Mouse (Mus musculus): ENCODE results near the gene Iqub. TPM values are rescaled to one million over a fixed set of nuclear protein-coding genes. Genes with fewer than 3 reads are reported as not detected.

Gene Iqub
- polyA plus RNA-seq, 1 experiment from 2014 or later, result 0.30 TPM

DNA sequence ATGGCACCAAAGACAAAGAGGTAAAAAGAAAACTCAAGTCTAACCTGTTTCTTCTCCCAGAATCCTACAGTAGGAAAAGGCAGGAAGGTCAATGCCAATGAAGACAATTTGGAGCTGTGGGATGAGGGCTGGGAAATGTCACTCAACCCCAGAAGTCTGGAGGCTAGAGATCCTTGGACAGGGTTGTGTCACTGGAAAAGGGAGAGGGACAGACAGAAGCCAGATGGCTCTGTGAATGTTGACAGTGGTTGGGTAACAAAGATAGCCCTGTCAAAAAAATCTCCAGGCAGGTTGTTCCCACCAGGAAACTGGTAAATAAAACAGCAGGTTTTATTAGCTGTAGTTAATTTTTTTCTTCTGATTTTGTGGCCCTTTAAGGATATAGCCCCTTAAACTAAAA is 27.5 kb upstream of the Iqub start:
- Histone ChIP-seq H3K27me3 (ENCODE audit: control insufficient read depth, insufficient read depth, low read length) (no peaks in the 10 kb centered on the region), H3K4me1 (ENCODE audit: control insufficient read depth, insufficient read depth, low read length) (peaks cover 17% of the 10 kb centered on the region), H3K9ac (ENCODE audit: low read depth, low read length) (no peak overlapping the region), H3K36me3 (ENCODE audit: control insufficient read depth, insufficient read depth, low read length) (no peaks in the 10 kb centered on the region), H3K4me3 (ENCODE audit: low read depth, low read length) (no peak overlapping the region), H3K9me3 (replicated peaks; ENCODE audit: control insufficient read depth, low read length) (no peaks in the 10 kb centered on the region), H3K27ac (ENCODE audit: low read depth, low read length) (peak overlapping the region; percentile 13; the same call in 1 of the 2 replicates), H3K4me2 (no peak overlapping the region)
- ATAC-seq (replicated peaks; ENCODE audit: insufficient number of reproducible peaks, low FRiP score, low TSS enrichment), result no peak

DNA sequence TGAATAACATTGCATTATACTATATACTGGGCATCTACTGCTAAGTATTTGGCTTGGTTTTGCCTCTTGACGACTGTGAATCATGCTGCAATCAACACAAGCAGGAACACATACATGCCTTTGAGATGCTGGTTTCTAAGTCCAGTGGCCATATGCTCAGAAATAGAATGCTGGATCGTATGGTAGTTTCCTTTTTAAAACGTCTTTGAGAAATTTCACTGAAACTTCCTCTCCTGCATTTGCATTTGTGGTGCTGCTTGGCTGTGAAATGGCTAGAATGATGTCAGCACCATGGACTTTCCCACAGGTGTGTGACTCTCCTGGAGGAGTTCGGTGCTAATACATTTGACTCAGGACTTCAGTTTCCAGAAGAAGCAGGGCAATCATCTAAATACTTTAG is 25.2 kb upstream of the Iqub start:
- H3K36me3 ChIP-seq (ENCODE audit: control insufficient read depth, insufficient read depth, low read length), result no peaks in the 10 kb centered on the region
- H3K4me2 ChIP-seq, result no peak overlapping the region
- no peak overlapping the region for H3K4me3 ChIP-seq (ENCODE audit: low read depth, low read length)
- no peaks in the 10 kb centered on the region for H3K27me3 ChIP-seq (ENCODE audit: control insufficient read depth, insufficient read depth, low read length)
- H3K9ac ChIP-seq (ENCODE audit: low read depth, low read length), result no peak overlapping the region
- H3K9me3 ChIP-seq (replicated peaks; ENCODE audit: control insufficient read depth, low read length), result no peaks in the 10 kb centered on the region
- no peak overlapping the region for H3K27ac ChIP-seq (ENCODE audit: low read depth, low read length)
- ATAC-seq (replicated peaks; ENCODE audit: insufficient number of reproducible peaks, low FRiP score, low TSS enrichment), result no peak
- H3K4me1 ChIP-seq (ENCODE audit: control insufficient read depth, insufficient read depth, low read length), result peaks cover 6% of the 10 kb centered on the region; the same call in 1 of the 2 replicates
- 59% methylated on average over 4 of the region's 4 CpGs for WGBS (ENCODE audit: insufficient replicate concordance)

DNA sequence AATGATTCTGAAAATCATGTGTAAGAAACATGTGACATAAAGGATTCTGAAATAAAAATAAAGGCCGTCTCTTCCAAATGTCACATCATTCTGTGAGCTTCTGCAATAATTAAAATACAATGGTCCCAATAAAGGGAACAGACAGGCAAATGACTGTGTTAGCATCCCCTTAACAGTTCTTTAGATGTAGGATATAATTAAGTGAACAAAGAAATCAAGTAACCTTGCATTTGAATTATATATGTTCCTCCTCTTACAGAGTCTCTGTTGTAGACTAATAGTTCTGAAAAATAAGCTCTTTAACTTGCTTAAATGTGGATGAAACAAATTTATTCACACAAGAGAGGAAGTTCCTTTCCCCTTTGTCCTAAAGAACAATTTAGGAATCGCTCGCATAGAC is 23.6 kb upstream of the Iqub start:
- no peak overlapping the region for H3K27ac ChIP-seq (ENCODE audit: low read depth, low read length)
- 88% methylated on average over 3 of the region's 3 CpGs for WGBS (ENCODE audit: insufficient replicate concordance)
- no peaks in the 10 kb centered on the region for H3K36me3 ChIP-seq (ENCODE audit: control insufficient read depth, insufficient read depth, low read length)
- no peaks in the 10 kb centered on the region for H3K9me3 ChIP-seq (replicated peaks; ENCODE audit: control insufficient read depth, low read length)
- H3K27me3 ChIP-seq (ENCODE audit: control insufficient read depth, insufficient read depth, low read length), result no peaks in the 10 kb centered on the region
- H3K4me1 ChIP-seq (ENCODE audit: control insufficient read depth, insufficient read depth, low read length), result peaks cover 6% of the 10 kb centered on the region; the same call in 1 of the 2 replicates
- no peak overlapping the region for H3K4me3 ChIP-seq (ENCODE audit: low read depth, low read length)
- no peak overlapping the region for H3K4me2 ChIP-seq
- H3K9ac ChIP-seq (ENCODE audit: low read depth, low read length), result no peak overlapping the region
- no peak for ATAC-seq (replicated peaks; ENCODE audit: insufficient number of reproducible peaks, low FRiP score, low TSS enrichment)

DNA sequence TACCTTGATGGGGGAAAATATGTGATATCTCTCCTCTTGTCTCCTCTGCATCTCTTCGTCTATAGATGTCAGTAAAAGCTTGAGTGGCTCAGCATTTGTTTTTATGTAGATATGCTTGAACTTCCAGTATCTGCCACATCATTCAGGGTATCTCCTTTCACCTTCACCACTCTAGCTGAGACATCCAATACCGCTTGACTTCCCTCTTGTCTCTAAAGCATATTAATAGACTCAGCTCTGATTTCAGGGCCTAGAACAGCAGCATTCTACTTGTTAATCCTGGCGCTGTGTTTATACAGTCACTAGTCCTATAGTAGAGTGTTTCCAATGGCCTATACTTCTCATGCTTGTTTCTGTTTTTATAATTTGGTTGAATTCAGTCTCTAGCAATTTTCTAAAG is 17.9 kb upstream of the Iqub start:
- no peak for ATAC-seq (replicated peaks; ENCODE audit: insufficient number of reproducible peaks, low FRiP score, low TSS enrichment)
- Histone ChIP-seq H3K4me1 (ENCODE audit: control insufficient read depth, insufficient read depth, low read length) (peaks cover 15% of the 10 kb centered on the region), H3K4me3 (ENCODE audit: low read depth, low read length) (no peak overlapping the region), H3K4me2 (no peak overlapping the region), H3K9me3 (replicated peaks; ENCODE audit: control insufficient read depth, low read length) (no peaks in the 10 kb centered on the region), H3K27me3 (ENCODE audit: control insufficient read depth, insufficient read depth, low read length) (no peaks in the 10 kb centered on the region), H3K36me3 (ENCODE audit: control insufficient read depth, insufficient read depth, low read length) (no peaks in the 10 kb centered on the region), H3K9ac (ENCODE audit: low read depth, low read length) (no peak overlapping the region), H3K27ac (ENCODE audit: low read depth, low read length) (no peak overlapping the region)
- WGBS (ENCODE audit: insufficient replicate concordance), result 55% methylated on average over 3 of the region's 3 CpGs

DNA sequence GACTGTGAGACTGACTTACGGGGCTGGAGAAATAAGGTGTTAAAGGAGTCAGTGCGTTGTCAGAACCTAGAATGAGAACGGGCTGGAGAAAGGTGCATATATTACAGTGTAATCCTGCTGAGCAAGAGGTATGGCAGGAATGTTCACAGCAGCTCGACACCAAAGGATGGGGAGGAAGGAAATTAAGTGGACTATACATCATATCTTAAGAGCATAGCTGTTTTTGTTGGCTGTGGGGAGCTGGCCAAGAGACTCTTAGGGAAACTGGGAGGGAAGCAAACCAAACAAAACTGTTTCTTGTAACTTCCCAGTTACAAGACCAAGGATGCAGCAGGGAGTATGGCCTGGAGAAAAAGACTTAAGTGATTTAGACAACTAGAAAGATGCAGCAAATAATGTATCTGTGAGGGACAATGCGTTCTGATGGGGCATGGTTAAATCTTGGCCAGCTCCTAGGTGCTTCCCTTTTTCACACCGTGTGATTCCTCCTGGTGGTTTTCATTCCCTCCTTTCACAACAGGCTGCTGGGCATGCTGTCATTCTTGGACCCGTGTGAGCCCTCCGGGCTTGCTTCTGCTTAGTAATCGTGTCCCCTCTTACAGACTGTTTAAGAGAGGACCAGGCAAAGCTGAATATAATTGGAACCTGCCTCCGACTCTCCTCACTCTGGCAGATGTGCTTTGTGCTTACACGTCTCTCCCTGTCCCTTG is 16.0 kb upstream of the Iqub start:
- Histone ChIP-seq H3K9me3 (replicated peaks; ENCODE audit: control insufficient read depth, low read length) (no peaks in the 10 kb centered on the region), H3K9ac (ENCODE audit: low read depth, low read length) (peak overlapping the region; percentile 59; the same call in 1 of the 2 replicates), H3K4me2 (peak overlapping the region; percentile 59), H3K36me3 (ENCODE audit: control insufficient read depth, insufficient read depth, low read length) (no peaks in the 10 kb centered on the region), H3K4me3 (ENCODE audit: low read depth, low read length) (peak overlapping the region; percentile 9; the same call in 1 of the 2 replicates), H3K4me1 (ENCODE audit: control insufficient read depth, insufficient read depth, low read length) (peaks cover 22% of the 10 kb centered on the region), H3K27ac (ENCODE audit: low read depth, low read length) (peak overlapping the region; percentile 4; the same call in 1 of the 2 replicates), H3K27me3 (ENCODE audit: control insufficient read depth, insufficient read depth, low read length) (no peaks in the 10 kb centered on the region)
- no peak for ATAC-seq (replicated peaks; ENCODE audit: insufficient number of reproducible peaks, low FRiP score, low TSS enrichment)
- WGBS (ENCODE audit: insufficient replicate concordance), result 36% methylated on average over 11 of the region's 11 CpGs

DNA sequence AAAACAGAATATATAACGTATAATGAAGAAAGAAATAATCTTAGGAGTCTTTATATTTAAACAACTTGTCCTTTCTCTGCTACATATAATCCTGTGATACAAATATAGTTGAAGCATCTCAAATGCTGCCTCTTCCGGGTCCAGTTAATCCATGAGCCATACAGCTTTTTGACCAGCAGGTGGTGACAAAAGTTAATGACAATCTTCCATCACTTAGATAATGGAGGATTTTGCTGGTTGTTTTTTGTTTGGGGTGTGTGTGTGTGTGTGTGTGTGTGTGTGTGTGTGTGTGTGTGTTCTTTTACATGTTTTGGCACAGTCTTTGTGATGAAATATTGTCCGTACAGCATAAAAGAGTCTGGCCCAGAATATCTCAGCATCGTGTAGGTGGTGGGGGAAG is 15.3 kb upstream of the Iqub start:
- Histone ChIP-seq H3K9ac (ENCODE audit: low read depth, low read length) (peak overlapping the region; percentile 59; the same call in 1 of the 2 replicates), H3K4me1 (ENCODE audit: control insufficient read depth, insufficient read depth, low read length) (peaks cover 24% of the 10 kb centered on the region), H3K4me3 (ENCODE audit: low read depth, low read length) (peak overlapping the region; percentile 9; the same call in 1 of the 2 replicates), H3K36me3 (ENCODE audit: control insufficient read depth, insufficient read depth, low read length) (no peaks in the 10 kb centered on the region), H3K27me3 (ENCODE audit: control insufficient read depth, insufficient read depth, low read length) (no peaks in the 10 kb centered on the region), H3K27ac (ENCODE audit: low read depth, low read length) (peak overlapping the region; percentile 4; the same call in 1 of the 2 replicates), H3K4me2 (peak overlapping the region; percentile 59), H3K9me3 (replicated peaks; ENCODE audit: control insufficient read depth, low read length) (no peaks in the 10 kb centered on the region)
- 14% methylated on average over 4 of the region's 4 CpGs for WGBS (ENCODE audit: insufficient replicate concordance)
- ATAC-seq (replicated peaks; ENCODE audit: insufficient number of reproducible peaks, low FRiP score, low TSS enrichment), result no peak

DNA sequence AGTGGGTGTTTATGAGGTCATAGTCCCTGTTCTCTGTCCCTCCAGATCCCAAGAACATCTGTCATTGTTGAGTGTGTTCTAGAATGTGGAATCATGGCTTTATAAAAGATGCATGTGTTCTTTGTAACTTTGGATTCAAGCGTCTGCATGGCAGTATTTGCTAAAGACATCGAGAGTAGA is 13.1 kb upstream of the Iqub start, which contains the start of gene Asb15:
TSS of gene Asb15 (plus strand) at position 81 of the 180 bp plus-strand sequence.
- H3K4me1 ChIP-seq (ENCODE audit: control insufficient read depth, insufficient read depth, low read length), result peaks cover 24% of the 10 kb centered on the region
- peak within 1 kb of the TSS; percentile 87 for H3K9ac ChIP-seq (ENCODE audit: low read depth, low read length)
- peak within 1 kb of the TSS; percentile 29; the same call in 1 of the 2 replicates for H3K27ac ChIP-seq (ENCODE audit: low read depth, low read length)
- peak within 1 kb of the TSS; percentile 79 for H3K4me3 ChIP-seq (ENCODE audit: low read depth, low read length)
- 53% methylated on average over 2 of the region's 2 CpGs for WGBS (ENCODE audit: insufficient replicate concordance)
- no peaks in the 10 kb centered on the region for H3K36me3 ChIP-seq (ENCODE audit: control insufficient read depth, insufficient read depth, low read length)
- no peaks in the 10 kb centered on the region for H3K9me3 ChIP-seq (replicated peaks; ENCODE audit: control insufficient read depth, low read length)
- no peaks in the 10 kb centered on the region for H3K27me3 ChIP-seq (ENCODE audit: control insufficient read depth, insufficient read depth, low read length)
- ATAC-seq (replicated peaks; ENCODE audit: insufficient number of reproducible peaks, low FRiP score, low TSS enrichment), result no peak
- peak within 1 kb of the TSS; percentile 84 for H3K4me2 ChIP-seq

DNA sequence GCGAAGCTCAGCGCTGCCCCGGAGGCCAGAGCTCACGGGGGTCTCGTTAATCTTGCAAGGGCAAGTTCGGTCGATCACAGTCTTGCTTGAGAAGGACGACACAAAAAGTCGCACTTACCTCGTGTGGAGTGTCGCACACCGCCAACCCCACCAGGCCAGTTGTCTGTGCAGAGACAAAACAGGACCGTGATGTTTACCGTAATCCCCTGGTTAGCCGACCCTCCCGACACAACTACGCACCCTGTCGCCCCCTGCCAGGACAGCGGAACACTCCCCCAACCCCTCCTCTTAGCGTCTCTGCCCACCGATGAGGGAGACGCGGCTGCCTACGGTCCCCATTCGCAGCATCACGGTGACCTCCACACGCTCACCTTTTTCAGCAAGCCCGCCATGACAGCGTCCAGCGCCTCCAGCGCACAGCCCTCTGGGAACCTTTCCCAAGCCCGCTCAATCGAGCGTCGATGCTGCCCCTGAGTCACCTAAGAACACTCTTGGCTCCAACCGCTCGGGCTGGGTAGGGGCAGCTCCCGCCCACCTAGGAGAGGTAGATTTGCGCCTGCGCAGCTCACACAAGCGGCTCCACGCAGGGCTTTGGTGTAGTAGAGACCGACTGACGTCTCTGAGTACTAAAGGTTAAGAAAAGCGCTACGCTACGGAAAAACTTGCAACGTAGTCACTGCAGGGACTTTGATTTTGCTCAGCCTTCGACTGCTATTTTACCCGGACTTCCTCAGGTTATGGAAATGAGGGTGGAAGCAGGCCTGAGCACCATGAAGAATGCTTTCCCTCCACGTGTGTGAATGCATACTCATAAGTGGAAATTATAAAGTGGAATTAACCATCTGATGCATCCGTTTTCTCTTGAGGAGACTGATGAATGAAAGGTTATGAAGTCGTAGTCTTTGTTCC is 12.5 kb upstream of the Iqub start, which contains the start of gene Ndufa5:
TSS of gene Ndufa5 (minus strand) at position 859 of the 909 bp plus-strand sequence.
- under 1% methylated on average over 53 of the region's 53 CpGs for WGBS (ENCODE audit: insufficient replicate concordance)
- H3K9ac ChIP-seq (ENCODE audit: low read depth, low read length), result peak within 1 kb of the TSS; percentile 87
- peak within 1 kb of the TSS; percentile 84 for H3K4me2 ChIP-seq
- peak; percentile 95 for ATAC-seq (replicated peaks; ENCODE audit: insufficient number of reproducible peaks, low FRiP score, low TSS enrichment)
- peaks cover 24% of the 10 kb centered on the region for H3K4me1 ChIP-seq (ENCODE audit: control insufficient read depth, insufficient read depth, low read length)
- H3K9me3 ChIP-seq (replicated peaks; ENCODE audit: control insufficient read depth, low read length), result no peaks in the 10 kb centered on the region
- no peaks in the 10 kb centered on the region for H3K27me3 ChIP-seq (ENCODE audit: control insufficient read depth, insufficient read depth, low read length)
- H3K36me3 ChIP-seq (ENCODE audit: control insufficient read depth, insufficient read depth, low read length), result no peaks in the 10 kb centered on the region
- H3K4me3 ChIP-seq (ENCODE audit: low read depth, low read length), result peak within 1 kb of the TSS; percentile 79
- H3K27ac ChIP-seq (ENCODE audit: low read depth, low read length), result peak within 1 kb of the TSS; percentile 29; the same call in 1 of the 2 replicates

All from heart, embryonic 11.5 days (tissue).